Mouse (Mus musculus) liver, adult 2 months (tissue): ENCODE measurements around the gene Cand2. TPM values are rescaled to one million over a fixed set of nuclear protein-coding genes. Genes with fewer than 3 reads are reported as not detected.

Experiments
- DNase-seq: peaks from one replicate; pipeline ENCODE4 v3.0.0-alpha.2; 2011; ENCODE audit warnings: low read depth, low spot score; ENCODE audit errors: extremely low read depth
- H3K27ac ChIP-seq: fragments of 200-500 bp; replicated peaks from 2 replicates; pipeline ENCODE4 v1.5.1; 2012; ENCODE audit warnings: low read depth, mild to moderate bottlenecking, control low read depth, inconsistent platforms, low read length; ENCODE audit not compliant: insufficient read depth
- H3K27me3 ChIP-seq: fragments of 200-500 bp; 2 replicates; pipeline ENCODE4 v1.6.1; 2012; ENCODE audit warnings: mild to moderate bottlenecking, moderate library complexity, low read length, inconsistent platforms; ENCODE audit not compliant: control insufficient read depth, insufficient read depth
- H3K36me3 ChIP-seq: fragments of 200-500 bp; 2 replicates; pipeline ENCODE4 v1.6.1; 2012; ENCODE audit warnings: low read length, inconsistent platforms; ENCODE audit not compliant: control insufficient read depth, insufficient read depth
- H3K4me1 ChIP-seq: fragments of 200-500 bp; 2 replicates; pipeline ENCODE4 v1.6.1; 2011; ENCODE audit warnings: low read length; ENCODE audit not compliant: control insufficient read depth, insufficient read depth
- H3K4me3 ChIP-seq: fragments of 200-500 bp; 2 replicates; pipeline ENCODE4 v1.5.1; 2011; ENCODE audit warnings: low read depth, mild to moderate bottlenecking, control low read depth, low read length, moderate library complexity; ENCODE audit not compliant: insufficient read depth
- H3K79me2 ChIP-seq: fragments of 200-500 bp; 2 replicates; pipeline ENCODE4 v1.6.1; 2012; ENCODE audit warnings: inconsistent platforms, mild to moderate bottlenecking, low read length, moderate library complexity; ENCODE audit not compliant: control insufficient read depth, insufficient read depth
- H3K9ac ChIP-seq: fragments of 200-500 bp; 2 replicates; pipeline ENCODE4 v1.6.1; 2012; ENCODE audit warnings: low read depth, mild to moderate bottlenecking, control low read depth, inconsistent platforms, low read length
- CTCF ChIP-seq: fragments of 200-500 bp; IDR thresholded peaks from 2 replicates; pipeline ENCODE4 v1.5.1; 2011; ENCODE audit warnings: low read depth, low read length, control low read depth
- POLR2A ChIP-seq: fragments of 200-500 bp; IDR thresholded peaks from 2 replicates; pipeline ENCODE4 v1.6.1; 2011; ENCODE audit warnings: low read length, control low read depth; ENCODE audit not compliant: insufficient read depth; ENCODE audit errors: extremely low read depth
- whole genome bisulfite sequencing: fragments of 180-500 bp; shearing (Covaris S2); methylation state at CpG from one replicate; pipeline ENCODE4 v1.1.7; 2018; 5-methylcytosine and 5-hydroxymethylcytosine counted together
- polyA plus RNA-seq: library from polyadenylated mRNA; depleted of rRNA; stranded (reverse); fragments of >200 nt; gene quantifications from 2 replicates; pipeline ENCODE4 v1.2.3, GENCODE M21; 2012; rRNA removed
- total RNA-seq: library from RNA; depleted of rRNA; stranded (reverse); fragments of >200 nt; gene quantifications from 2 replicates; pipeline ENCODE4 v1.2.3, GENCODE M21; 2014; rRNA removed

The Cand2 gene
- total RNA-seq (0.18 and 0.40 TPM in 2 replicates), polyA plus RNA-seq (0.25 and 0.57 TPM in 2 replicates)

DNA sequence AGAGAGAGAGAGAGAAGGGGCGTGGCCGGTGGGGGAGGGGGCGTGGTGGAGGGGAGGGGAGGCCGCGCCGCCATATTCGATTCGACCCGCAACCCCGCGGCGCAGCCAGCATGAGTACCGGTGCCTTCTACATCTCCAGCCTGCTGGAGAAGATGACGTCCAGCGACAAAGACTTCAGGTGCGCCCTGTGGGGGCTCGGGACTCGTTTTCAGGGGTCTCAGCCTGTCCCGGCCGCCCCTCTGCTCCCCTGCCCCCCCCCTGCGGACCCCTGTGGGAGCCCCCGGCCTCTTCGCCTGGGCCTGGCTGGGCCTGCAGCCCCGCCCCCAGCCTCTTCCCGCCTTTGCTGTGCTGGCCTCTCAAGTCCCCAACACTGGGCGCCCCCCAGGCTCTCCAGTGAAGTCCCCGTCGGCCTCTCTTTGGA lies at the start of gene Cand2:
TSS of gene Cand2 (plus strand) at position 38 of the 421 bp plus-strand sequence.
- no peak for DNase-seq
- no peaks in the 10 kb centered on the region for H3K36me3 ChIP-seq
- H3K9ac ChIP-seq: peak within 1 kb of the TSS; percentile 45
- H3K27me3 ChIP-seq: no peaks in the 10 kb centered on the region
- no peak for TF ChIP-seq POLR2A
- TF ChIP-seq CTCF: no peak
- H3K4me1 ChIP-seq: peaks cover 3% of the 10 kb centered on the region
- H3K4me3 ChIP-seq: peak within 1 kb of the TSS; percentile 77
- no peaks in the 10 kb centered on the region for H3K79me2 ChIP-seq
- H3K27ac ChIP-seq: no peak within 1 kb of the TSS
- 5% methylated on average over 24 of the region's 28 CpGs for WGBS

DNA sequence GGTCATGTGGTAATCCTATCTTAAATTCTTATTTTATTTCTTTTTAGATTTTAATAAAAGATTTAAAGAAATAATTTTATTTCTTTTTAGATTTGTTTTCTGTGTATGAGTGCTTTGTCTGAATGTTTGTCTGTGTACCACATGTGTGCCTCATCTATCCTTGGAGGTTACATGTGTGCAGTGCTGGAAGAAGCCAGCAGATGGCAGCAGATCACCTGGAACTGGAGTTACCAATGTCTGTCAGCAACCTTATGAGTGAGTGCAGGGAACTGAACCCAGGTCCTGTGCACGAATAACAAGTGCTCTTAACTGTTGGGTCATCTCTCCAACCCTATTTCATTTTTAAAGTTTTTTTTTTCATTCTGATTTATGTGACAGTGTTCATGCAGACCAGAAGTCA lies 47.2 kb upstream of the Cand2 start:
- Histone ChIP-seq H3K36me3 (no peaks in the 10 kb centered on the region), H3K9ac (no peak overlapping the region), H3K27me3 (no peaks in the 10 kb centered on the region), H3K79me2 (no peaks in the 10 kb centered on the region), H3K4me1 (no peaks in the 10 kb centered on the region), H3K27ac (no peak overlapping the region), H3K4me3 (no peak overlapping the region)
- 90% methylated on average over 1 of the region's 1 CpGs for WGBS
- TF ChIP-seq POLR2A (no peak), CTCF (peak; percentile 70; the same call in 1 of the 2 replicates)
- peak; percentile 26 for DNase-seq

DNA sequence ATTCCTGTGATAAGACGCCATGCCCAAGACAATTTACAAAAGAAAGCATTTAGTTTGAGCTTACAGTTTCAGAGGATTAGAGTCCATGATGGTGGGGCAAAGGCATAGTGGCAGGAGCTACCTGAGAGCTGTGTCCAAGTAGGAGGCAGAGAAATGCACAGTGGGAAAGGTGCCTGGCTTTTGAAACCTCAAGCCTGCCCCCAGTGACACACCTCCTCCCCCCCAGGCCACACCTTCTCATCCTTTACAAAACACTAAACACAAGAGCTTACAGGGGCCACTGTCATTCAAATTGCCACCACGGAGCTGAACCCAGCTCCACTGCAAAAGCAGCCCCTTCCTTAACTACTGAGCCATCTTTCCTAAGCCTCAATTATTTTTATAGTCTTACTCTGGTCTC lies 46.8 kb upstream of the Cand2 start:
- Histone ChIP-seq H3K27me3 (no peaks in the 10 kb centered on the region), H3K79me2 (no peaks in the 10 kb centered on the region), H3K27ac (no peak overlapping the region), H3K4me1 (no peaks in the 10 kb centered on the region), H3K9ac (no peak overlapping the region), H3K36me3 (no peaks in the 10 kb centered on the region), H3K4me3 (no peak overlapping the region)
- TF ChIP-seq CTCF (no peak), POLR2A (no peak)
- no peak for DNase-seq
- 69% methylated on average over 2 of the region's 2 CpGs for WGBS

DNA sequence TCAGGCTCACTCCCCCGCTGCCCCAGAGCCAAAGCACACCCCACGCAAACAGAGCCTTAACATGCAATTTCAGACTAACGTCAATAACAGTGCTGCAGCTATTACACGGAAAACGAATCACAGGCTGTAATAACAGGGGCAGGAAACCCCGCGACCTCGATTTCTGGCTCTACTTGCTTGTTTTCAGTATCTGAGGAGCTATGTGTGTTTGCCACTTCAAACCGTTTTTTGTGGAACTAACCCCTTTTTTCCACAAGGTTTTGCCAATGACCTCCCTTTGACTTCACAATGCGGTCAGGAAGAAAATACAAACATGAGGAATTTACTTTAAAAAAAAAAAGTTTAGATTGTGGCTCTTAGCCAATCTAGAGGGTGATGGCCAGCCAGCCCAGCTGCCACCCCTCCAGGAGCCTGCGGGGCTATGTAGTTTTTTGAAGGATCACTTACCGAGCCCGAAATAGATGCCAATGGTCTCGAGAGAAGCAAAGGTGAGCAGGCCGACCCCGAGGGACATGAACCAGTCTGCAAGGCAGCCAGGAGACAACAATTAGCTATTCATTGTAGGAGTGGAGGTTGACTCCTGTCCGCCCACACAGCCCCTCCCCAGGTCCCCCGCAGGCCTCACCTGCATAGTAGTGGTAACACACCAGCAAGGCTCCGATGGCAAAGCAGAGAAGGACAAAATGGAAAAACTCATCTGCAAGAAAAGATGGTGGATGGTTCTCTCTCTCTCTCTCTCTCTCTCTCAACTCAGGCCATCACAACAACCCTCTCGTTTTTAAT lies 43.6 kb upstream of the Cand2 start:
- no peak for TF ChIP-seq CTCF
- whole genome bisulfite sequencing: 49% methylated on average over 20 of the region's 20 CpGs
- no peaks in the 10 kb centered on the region for H3K27me3 ChIP-seq
- H3K4me1 ChIP-seq: no peaks in the 10 kb centered on the region
- H3K27ac ChIP-seq: no peak overlapping the region
- DNase-seq: no peak
- no peaks in the 10 kb centered on the region for H3K36me3 ChIP-seq
- no peak overlapping the region for H3K9ac ChIP-seq
- no peak overlapping the region for H3K4me3 ChIP-seq
- no peaks in the 10 kb centered on the region for H3K79me2 ChIP-seq

DNA sequence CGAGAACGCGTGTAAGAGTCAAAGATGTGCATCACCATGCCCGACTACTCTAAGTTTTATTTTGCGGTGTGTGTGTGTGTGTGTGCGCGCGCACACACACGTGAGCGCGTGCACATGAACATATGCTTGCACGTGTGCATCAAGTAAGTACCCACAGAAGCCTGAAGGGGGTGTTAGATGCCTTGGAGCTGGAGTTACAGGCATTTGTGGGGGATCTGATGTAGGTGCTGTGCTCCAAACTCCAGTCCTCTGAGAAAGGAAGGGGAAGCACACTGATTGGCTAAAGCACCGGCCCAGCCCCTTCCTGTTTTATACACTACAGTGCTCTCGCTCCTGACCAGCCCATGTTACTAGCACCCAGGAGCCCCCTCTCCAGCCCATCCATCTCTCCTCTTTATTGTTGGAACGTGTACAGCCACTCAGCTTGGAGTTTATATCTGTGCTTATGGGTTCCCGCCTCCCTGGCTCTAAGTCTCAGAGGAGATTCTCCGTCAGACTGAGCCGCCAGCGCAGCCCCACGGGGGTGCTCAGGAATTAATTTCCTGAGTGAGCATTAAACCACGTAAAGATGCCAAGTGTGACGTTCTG lies 41.9 kb upstream of the Cand2 start:
- H3K36me3 ChIP-seq: no peaks in the 10 kb centered on the region
- DNase-seq: no peak
- no peak overlapping the region for H3K27ac ChIP-seq
- H3K4me3 ChIP-seq: no peak overlapping the region
- no peaks in the 10 kb centered on the region for H3K79me2 ChIP-seq
- no peak overlapping the region for H3K9ac ChIP-seq
- H3K27me3 ChIP-seq: no peaks in the 10 kb centered on the region
- H3K4me1 ChIP-seq: no peaks in the 10 kb centered on the region
- 87% methylated on average over 22 of the region's 22 CpGs for WGBS
- TF ChIP-seq POLR2A: no peak
- no peak for TF ChIP-seq CTCF

DNA sequence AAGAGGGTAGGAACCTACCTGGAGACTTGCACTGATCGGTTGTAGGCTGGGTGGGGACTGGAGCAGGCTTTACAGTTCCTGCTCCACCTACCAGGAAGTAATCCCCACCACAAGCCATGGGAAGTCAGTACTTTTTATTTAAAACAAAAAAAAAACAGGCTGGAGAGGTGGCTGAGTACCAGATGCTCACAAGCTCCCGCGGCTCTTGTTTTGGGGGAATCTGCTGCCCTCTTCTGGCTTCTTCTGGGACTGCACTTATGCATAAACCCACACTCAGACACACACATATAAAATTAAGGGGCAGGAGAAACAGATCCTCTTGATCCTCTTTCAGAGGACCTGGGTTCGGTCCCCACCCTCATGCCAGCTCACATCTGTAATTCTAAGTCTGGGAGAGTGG lies 39.4 kb upstream of the Cand2 start:
- WGBS: 71% methylated on average over 4 of the region's 4 CpGs
- H3K9ac ChIP-seq: no peak overlapping the region
- TF ChIP-seq CTCF: peak; percentile 51
- TF ChIP-seq POLR2A: no peak
- no peaks in the 10 kb centered on the region for H3K79me2 ChIP-seq
- H3K4me1 ChIP-seq: no peaks in the 10 kb centered on the region
- no peak overlapping the region for H3K4me3 ChIP-seq
- no peaks in the 10 kb centered on the region for H3K27me3 ChIP-seq
- peak; percentile 15 for DNase-seq
- H3K27ac ChIP-seq: no peak overlapping the region
- H3K36me3 ChIP-seq: no peaks in the 10 kb centered on the region
